Mouse (Mus musculus) E14TG2a.4 (cell line): Measurements from ENCODE around the gene Nub1.

Experiments used
- CTCF ChIP-seq: conservative IDR thresholded peaks from 2 replicates; pipeline ENCODE4 v1.5.1; 2014; ENCODE audit warnings: low read length
- NANOG ChIP-seq: IDR thresholded peaks from 2 replicates; pipeline ENCODE4 v1.6.1; 2014; ENCODE audit warnings: borderline replicate concordance, low read length, mixed read lengths
- POU5F1 ChIP-seq: IDR thresholded peaks from 2 replicates; pipeline ENCODE4 v1.6.1; 2014; ENCODE audit warnings: low read length, borderline replicate concordance

DNA sequence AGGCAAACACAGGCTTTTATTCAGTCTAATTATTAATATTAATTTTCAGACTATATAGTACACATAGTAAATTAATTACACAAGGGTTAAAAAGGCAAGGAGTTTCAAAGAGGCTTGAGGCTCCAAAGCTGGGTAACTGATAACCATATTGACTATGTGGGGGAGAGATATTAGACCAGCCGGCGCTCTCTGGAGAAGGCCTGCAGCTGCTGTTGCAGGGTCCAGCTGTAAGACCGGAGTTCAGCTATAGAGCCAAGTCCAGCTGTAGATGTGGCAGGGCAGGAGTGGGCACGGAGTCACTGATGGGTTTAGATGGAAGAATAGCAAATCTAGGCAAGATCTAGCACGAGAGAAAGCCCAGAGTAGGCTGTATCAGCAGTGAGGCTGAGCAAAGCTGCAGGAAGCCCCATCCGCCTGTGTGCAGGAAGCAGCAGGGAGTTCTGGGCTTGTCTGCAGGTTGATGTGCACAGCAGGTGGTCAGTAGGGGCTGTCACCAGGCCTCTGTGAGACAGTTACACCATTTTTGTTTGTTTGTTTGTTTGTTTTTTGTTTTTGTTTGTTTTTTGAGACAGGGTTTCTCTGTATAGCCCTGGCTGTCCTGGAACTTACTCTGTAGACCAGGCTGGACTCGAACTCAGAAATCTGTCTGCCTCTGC, 48.6 kb downstream of the Nub1 start:
- TF ChIP-seq CTCF (no peak), POU5F1 (no peak), NANOG (peak; percentile 55; the same call in 1 of the 2 replicates)
